Mouse (Mus musculus): ENCODE measurements around the gene E2f1. TPM values are rescaled to one million over a fixed set of nuclear protein-coding genes. Genes with fewer than 3 reads are reported as not detected.

Gene E2f1
- polyA plus RNA-seq, 1 experiment from 2014 or later, result 21.3 TPM

- no peak overlapping the region for H3K4me3 ChIP-seq (ENCODE audit: low read length)
- H3K9ac ChIP-seq (ENCODE audit: low read length), result no peak overlapping the region
- no peak for ATAC-seq (ENCODE audit: low read depth)
- H3K4me1 ChIP-seq (replicated peaks; ENCODE audit: control insufficient read depth, insufficient read depth, low read length), result peaks cover 6% of the 10 kb centered on the region; the same call in 1 of the 2 replicates
- H3K27me3 ChIP-seq (ENCODE audit: control insufficient read depth, insufficient read depth, low read depth, low read length), result no peaks in the 10 kb centered on the region
- 0 out of 2 replicates have a peak, but pooled peaks cover 4% of the 10 kb centered on the region for H3K9me3 ChIP-seq (ENCODE audit: control insufficient read depth, low read length)
- H3K4me2 ChIP-seq (ENCODE audit: low read depth, low read length), result no peak overlapping the region
- no peak overlapping the region for H3K27ac ChIP-seq (ENCODE audit: low read length)
- H3K36me3 ChIP-seq (ENCODE audit: control insufficient read depth, insufficient read depth, low read length), result peaks cover 10% of the 10 kb centered on the region
- 65% methylated on average over 5 of the region's 5 CpGs for WGBS
Measured at GRCm38 (mm10) chr2:154586405-154586804, 16.7 kb upstream of the E2f1 start.

DNA sequence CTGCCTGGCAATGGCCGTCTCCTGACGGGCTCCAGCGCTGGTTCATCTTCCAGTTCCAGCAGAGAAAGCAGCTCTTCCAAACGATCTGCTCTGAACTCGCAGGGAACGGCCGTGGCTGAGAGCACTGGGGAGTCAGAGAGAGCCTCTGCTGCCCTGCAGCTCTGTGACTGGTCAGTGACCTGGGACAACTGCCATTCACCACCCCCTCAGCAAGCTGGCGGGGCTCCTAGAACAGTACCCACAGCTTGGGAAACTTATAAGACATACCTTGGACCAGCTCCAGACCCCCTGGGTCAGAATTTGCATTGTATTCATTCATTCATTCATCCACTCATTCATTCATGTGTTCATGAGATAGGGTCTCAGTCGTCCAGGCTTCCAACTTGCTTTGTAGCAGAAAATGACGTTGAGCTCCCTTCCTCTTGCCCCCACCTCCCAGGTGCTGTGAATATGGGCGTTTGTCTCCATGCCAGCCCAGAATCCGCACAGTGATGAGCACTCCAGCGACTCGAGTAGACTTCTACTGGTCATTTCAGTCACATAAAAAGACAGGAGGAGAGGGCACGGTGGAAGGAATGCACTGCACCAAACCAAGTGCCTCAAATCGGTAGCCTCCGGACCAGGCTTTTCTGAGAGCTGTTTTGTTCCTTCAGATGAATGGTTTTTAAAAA lies 15.4 kb upstream of the E2f1 start:
- 59% methylated on average over 17 of the region's 17 CpGs for WGBS
- H3K9ac ChIP-seq (ENCODE audit: low read length), result no peak overlapping the region
- H3K27ac ChIP-seq (ENCODE audit: low read length), result no peak overlapping the region
- no peaks in the 10 kb centered on the region for H3K27me3 ChIP-seq (ENCODE audit: control insufficient read depth, insufficient read depth, low read depth, low read length)
- H3K4me3 ChIP-seq (ENCODE audit: low read length), result no peak overlapping the region
- 0 out of 2 replicates have a peak, but pooled peaks cover 4% of the 10 kb centered on the region for H3K9me3 ChIP-seq (ENCODE audit: control insufficient read depth, low read length)
- no peak overlapping the region for H3K4me2 ChIP-seq (ENCODE audit: low read depth, low read length)
- H3K36me3 ChIP-seq (ENCODE audit: control insufficient read depth, insufficient read depth, low read length), result peaks cover 10% of the 10 kb centered on the region
- ATAC-seq (ENCODE audit: low read depth), result no peak
- H3K4me1 ChIP-seq (replicated peaks; ENCODE audit: control insufficient read depth, insufficient read depth, low read length), result peaks cover 6% of the 10 kb centered on the region; the same call in 1 of the 2 replicates

GRCm38 (mm10) chr2:154583906-154584872 lies 14.5 kb upstream of the E2f1 start:
- ATAC-seq (ENCODE audit: low read depth), result peak; percentile 73
- 47% methylated on average over 15 of the region's 15 CpGs for WGBS
- Histone ChIP-seq H3K4me1 (replicated peaks; ENCODE audit: control insufficient read depth, insufficient read depth, low read length) (peaks cover 6% of the 10 kb centered on the region; the same call in 1 of the 2 replicates), H3K4me3 (ENCODE audit: low read length) (no peak overlapping the region), H3K4me2 (ENCODE audit: low read depth, low read length) (no peak overlapping the region), H3K9ac (ENCODE audit: low read length) (no peak overlapping the region), H3K27me3 (ENCODE audit: control insufficient read depth, insufficient read depth, low read depth, low read length) (no peaks in the 10 kb centered on the region), H3K36me3 (ENCODE audit: control insufficient read depth, insufficient read depth, low read length) (peaks cover 10% of the 10 kb centered on the region), H3K9me3 (ENCODE audit: control insufficient read depth, low read length) (0 out of 2 replicates have a peak, but pooled peaks cover 4% of the 10 kb centered on the region), H3K27ac (ENCODE audit: low read length) (peak overlapping the region; percentile 17; the same call in 1 of the 2 replicates)

DNA sequence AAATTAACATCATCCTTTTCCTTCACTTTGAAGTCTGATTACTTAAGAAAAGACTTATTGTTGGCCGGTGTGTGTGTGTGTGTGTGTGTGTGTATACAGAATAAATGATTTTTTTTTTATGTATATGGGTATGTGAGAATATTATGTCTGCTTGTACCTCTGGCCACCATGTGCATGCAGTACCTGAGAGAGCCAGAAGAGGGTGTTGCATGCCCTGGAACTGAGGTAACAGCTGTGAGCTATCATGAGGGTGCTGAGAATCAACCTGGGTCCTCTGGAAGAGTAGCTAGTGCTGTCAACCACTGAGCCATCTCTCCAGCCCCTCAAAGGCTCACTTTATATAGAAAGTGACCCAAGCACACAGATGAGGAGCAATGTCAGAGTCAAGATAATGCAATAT lies 11.7 kb upstream of the E2f1 start:
- Histone ChIP-seq H3K9ac (ENCODE audit: low read length) (no peak overlapping the region), H3K4me3 (ENCODE audit: low read length) (no peak overlapping the region), H3K27me3 (ENCODE audit: control insufficient read depth, insufficient read depth, low read depth, low read length) (no peaks in the 10 kb centered on the region), H3K36me3 (ENCODE audit: control insufficient read depth, insufficient read depth, low read length) (peaks cover 1% of the 10 kb centered on the region; the same call in 1 of the 2 replicates), H3K27ac (ENCODE audit: low read length) (no peak overlapping the region), H3K4me1 (replicated peaks; ENCODE audit: control insufficient read depth, insufficient read depth, low read length) (peaks cover 6% of the 10 kb centered on the region; the same call in 1 of the 2 replicates), H3K9me3 (ENCODE audit: control insufficient read depth, low read length) (0 out of 2 replicates have a peak, but pooled peaks cover 1% of the 10 kb centered on the region), H3K4me2 (ENCODE audit: low read depth, low read length) (no peak overlapping the region)
- 92% methylated on average over 1 of the region's 1 CpGs for WGBS
- no peak for ATAC-seq (ENCODE audit: low read depth)

DNA sequence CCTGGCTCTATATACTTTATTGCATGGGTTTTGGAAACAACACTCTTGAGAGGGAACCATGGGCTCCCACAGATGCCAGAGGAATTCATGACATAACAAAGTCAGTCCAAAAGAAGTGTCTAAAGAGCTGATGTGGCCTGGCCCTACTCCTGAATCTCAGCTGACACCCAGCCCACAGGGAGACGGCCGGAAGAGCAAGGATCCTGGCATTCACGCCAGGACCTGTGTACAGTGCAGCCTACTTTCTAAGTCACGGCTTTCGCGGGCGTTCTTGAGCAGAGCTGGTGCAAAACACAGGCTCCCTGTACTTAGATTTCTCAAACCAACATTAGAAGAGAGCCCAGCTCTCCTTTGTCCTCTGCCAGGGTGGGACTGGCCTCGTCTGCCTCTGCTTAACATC lies 10.9 kb upstream of the E2f1 start:
- Histone ChIP-seq H3K4me1 (replicated peaks; ENCODE audit: control insufficient read depth, insufficient read depth, low read length) (peaks cover 6% of the 10 kb centered on the region; the same call in 1 of the 2 replicates), H3K9me3 (ENCODE audit: control insufficient read depth, low read length) (no peaks in the 10 kb centered on the region), H3K27me3 (ENCODE audit: control insufficient read depth, insufficient read depth, low read depth, low read length) (no peaks in the 10 kb centered on the region), H3K4me3 (ENCODE audit: low read length) (no peak overlapping the region), H3K4me2 (ENCODE audit: low read depth, low read length) (no peak overlapping the region), H3K9ac (ENCODE audit: low read length) (peak overlapping the region; percentile 17; the same call in 1 of the 2 replicates), H3K27ac (ENCODE audit: low read length) (no peak overlapping the region), H3K36me3 (ENCODE audit: control insufficient read depth, insufficient read depth, low read length) (no peaks in the 10 kb centered on the region)
- WGBS, result 63% methylated on average over 8 of the region's 8 CpGs
- ATAC-seq (ENCODE audit: low read depth), result peak; percentile 34; the same call in 1 of the 2 replicates

DNA sequence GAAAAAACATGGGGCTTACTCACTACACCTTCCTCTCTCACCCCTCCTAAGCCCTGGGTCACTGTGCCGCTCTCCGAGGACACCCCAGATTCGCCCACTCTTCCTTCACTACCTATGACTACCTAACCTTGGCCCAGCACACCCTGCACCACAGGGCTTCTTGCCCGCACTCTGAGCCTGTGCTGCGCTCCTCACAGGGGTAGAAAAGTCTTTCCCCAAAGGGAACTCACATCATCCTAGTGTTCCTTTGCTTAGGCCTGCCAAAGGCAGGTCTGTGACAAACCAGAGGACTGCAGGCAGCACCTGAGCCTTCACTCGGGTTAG lies 8.0 kb upstream of the E2f1 start:
- WGBS, result 86% methylated on average over 6 of the region's 6 CpGs
- no peak overlapping the region for H3K9ac ChIP-seq (ENCODE audit: low read length)
- no peak for ATAC-seq (ENCODE audit: low read depth)
- H3K36me3 ChIP-seq (ENCODE audit: control insufficient read depth, insufficient read depth, low read length), result no peaks in the 10 kb centered on the region
- no peaks in the 10 kb centered on the region for H3K27me3 ChIP-seq (ENCODE audit: control insufficient read depth, insufficient read depth, low read depth, low read length)
- no peaks in the 10 kb centered on the region; the same call in 1 of the 2 replicates for H3K4me1 ChIP-seq (replicated peaks; ENCODE audit: control insufficient read depth, insufficient read depth, low read length)
- H3K4me3 ChIP-seq (ENCODE audit: low read length), result no peak overlapping the region
- H3K4me2 ChIP-seq (ENCODE audit: low read depth, low read length), result no peak overlapping the region
- H3K27ac ChIP-seq (ENCODE audit: low read length), result no peak overlapping the region
- no peaks in the 10 kb centered on the region for H3K9me3 ChIP-seq (ENCODE audit: control insufficient read depth, low read length)

DNA sequence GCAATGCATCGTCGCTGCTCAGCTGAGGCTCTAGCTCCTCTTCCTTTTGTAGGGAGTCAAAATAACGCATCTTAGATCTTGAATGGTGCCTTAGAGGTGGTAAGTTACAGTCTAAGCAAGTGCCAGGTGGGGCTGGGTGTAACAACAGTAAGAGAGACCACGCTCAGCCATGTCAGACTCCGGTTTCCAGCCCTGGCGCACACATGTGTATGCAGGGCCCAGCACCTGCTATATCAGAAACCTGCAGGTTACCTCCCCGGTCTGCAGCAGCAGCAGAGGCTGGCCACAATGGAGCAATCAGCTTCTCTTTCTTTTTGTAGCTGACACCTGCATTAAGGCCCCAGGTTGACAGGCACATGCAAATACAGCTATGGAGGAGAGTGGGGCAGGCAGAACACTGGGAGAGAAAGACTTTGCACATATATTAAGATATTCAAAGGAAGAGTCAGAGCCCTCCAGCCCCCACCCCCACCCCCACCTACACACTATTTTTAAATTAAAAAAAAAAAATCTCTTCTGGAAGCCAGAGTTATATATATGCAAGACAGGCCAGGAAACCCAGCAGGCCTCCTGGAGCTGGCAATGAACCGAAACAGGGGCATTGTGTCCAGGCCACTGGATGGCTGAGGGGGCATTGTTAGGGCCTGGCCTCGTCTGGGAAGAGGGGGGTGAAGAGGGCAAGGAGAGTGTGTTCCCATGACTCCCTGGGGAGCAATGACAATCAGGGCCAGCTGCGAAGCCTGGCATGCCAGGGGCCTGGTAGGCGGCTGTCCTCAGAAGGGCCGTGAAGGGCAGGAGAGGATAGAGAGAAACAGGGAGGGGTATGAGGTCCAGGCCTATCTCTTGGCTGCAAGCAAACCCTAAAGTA lies 7.4 kb upstream of the E2f1 start:
- H3K4me3 ChIP-seq (ENCODE audit: low read length), result no peak overlapping the region
- ATAC-seq (ENCODE audit: low read depth), result no peak
- H3K4me1 ChIP-seq (replicated peaks; ENCODE audit: control insufficient read depth, insufficient read depth, low read length), result no peaks in the 10 kb centered on the region; the same call in 1 of the 2 replicates
- no peaks in the 10 kb centered on the region for H3K27me3 ChIP-seq (ENCODE audit: control insufficient read depth, insufficient read depth, low read depth, low read length)
- WGBS, result 60% methylated on average over 12 of the region's 12 CpGs
- no peaks in the 10 kb centered on the region for H3K9me3 ChIP-seq (ENCODE audit: control insufficient read depth, low read length)
- no peak overlapping the region for H3K9ac ChIP-seq (ENCODE audit: low read length)
- no peak overlapping the region for H3K27ac ChIP-seq (ENCODE audit: low read length)
- H3K36me3 ChIP-seq (ENCODE audit: control insufficient read depth, insufficient read depth, low read length), result no peaks in the 10 kb centered on the region
- no peak overlapping the region for H3K4me2 ChIP-seq (ENCODE audit: low read depth, low read length)

DNA sequence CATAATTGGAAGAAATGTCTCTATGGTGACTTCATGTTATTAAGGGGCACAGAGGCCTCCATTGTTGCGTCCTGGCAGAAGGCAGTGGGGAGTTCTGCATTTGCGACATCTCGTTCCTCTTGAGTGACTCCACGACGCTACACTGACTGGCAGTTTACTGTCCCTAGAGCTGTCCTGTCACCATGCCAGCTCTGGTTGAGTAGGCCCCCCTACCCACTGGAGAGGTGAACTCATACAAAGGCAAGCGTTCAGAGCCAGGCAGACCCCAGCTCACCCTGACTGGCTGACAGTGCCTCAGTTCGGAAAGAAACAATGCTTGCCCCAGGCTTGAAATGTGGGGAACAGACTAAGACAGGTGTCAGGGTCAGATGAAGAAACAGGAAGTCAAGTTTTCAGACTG lies 4.6 kb upstream of the E2f1 start:
- H3K27me3 ChIP-seq (ENCODE audit: control insufficient read depth, insufficient read depth, low read depth, low read length), result no peaks in the 10 kb centered on the region
- H3K4me2 ChIP-seq (ENCODE audit: low read depth, low read length), result no peak overlapping the region
- no peak overlapping the region for H3K27ac ChIP-seq (ENCODE audit: low read length)
- H3K36me3 ChIP-seq (ENCODE audit: control insufficient read depth, insufficient read depth, low read length), result no peaks in the 10 kb centered on the region
- ATAC-seq (ENCODE audit: low read depth), result no peak
- no peak overlapping the region for H3K4me3 ChIP-seq (ENCODE audit: low read length)
- no peak overlapping the region for H3K9ac ChIP-seq (ENCODE audit: low read length)
- no peaks in the 10 kb centered on the region for H3K9me3 ChIP-seq (ENCODE audit: control insufficient read depth, low read length)
- peaks cover 13% of the 10 kb centered on the region; the same call in 1 of the 2 replicates for H3K4me1 ChIP-seq (replicated peaks; ENCODE audit: control insufficient read depth, insufficient read depth, low read length)
- 74% methylated on average over 7 of the region's 7 CpGs for WGBS
